Mouse (Mus musculus) limb, embryonic 13.5 days (tissue): ENCODE measurements around the gene Bcdin3d. TPM values are rescaled to one million over a fixed set of nuclear protein-coding genes. Genes with fewer than 3 reads are reported as not detected.

Experiments
- ATAC-seq: fragments of 200-750 bp; cut with Nextera tagmentation; 2 replicates; pipeline ENCODE4 v1.8.0; 2017; ENCODE audit warnings: low read depth, moderate number of reproducible peaks, moderate TSS enrichment; ENCODE audit not compliant: low FRiP score
- H3K27ac ChIP-seq: fragments of 300-500 bp; sonication (generic); 2 replicates; pipeline ENCODE4 v1.5.1; 2015; ENCODE audit warnings: inconsistent platforms, mild to moderate bottlenecking, moderate library complexity
- H3K27me3 ChIP-seq: fragments of 300-500 bp; sonication (generic); 2 replicates; pipeline ENCODE4 v1.6.1; 2015; ENCODE audit warnings: mild to moderate bottlenecking, inconsistent platforms
- H3K36me3 ChIP-seq: fragments of 300-500 bp; sonication (generic); 2 replicates; pipeline ENCODE4 v1.6.1; 2015; ENCODE audit warnings: inconsistent platforms, mild to moderate bottlenecking, moderate library complexity
- H3K4me1 ChIP-seq: fragments of 300-500 bp; sonication (generic); 2 replicates; pipeline ENCODE4 v1.6.1; 2015; ENCODE audit warnings: inconsistent platforms
- H3K4me2 ChIP-seq: fragments of 300-500 bp; sonication (generic); replicated peaks from 2 replicates; pipeline ENCODE4 v1.6.1; 2015; ENCODE audit warnings: inconsistent platforms, mild to moderate bottlenecking, moderate library complexity
- H3K4me3 ChIP-seq: fragments of 300-500 bp; sonication (generic); 2 replicates; pipeline ENCODE4 v1.5.1; 2015; ENCODE audit warnings: moderate library complexity, mild to moderate bottlenecking, inconsistent platforms
- H3K9ac ChIP-seq: fragments of 300-500 bp; sonication (generic); 2 replicates; pipeline ENCODE4 v1.6.1; 2015; ENCODE audit warnings: mild to moderate bottlenecking, inconsistent platforms
- H3K9me3 ChIP-seq: fragments of 300-500 bp; sonication (generic); 2 replicates; pipeline ENCODE4 v1.6.1; 2016; ENCODE audit warnings: inconsistent platforms
- WGBS: fragments of 180-500 bp; shearing (Covaris S2); methylation state at CpG from one replicate; pipeline ENCODE4 v1.1.7; 2015; 5-methylcytosine and 5-hydroxymethylcytosine counted together
- polyA plus RNA-seq: library from polyadenylated mRNA; unstranded; fragments of >200 nt; fragmentation: Nextera tagmentation; extraction: Ambion mirVana; gene quantifications from 2 replicates; pipeline ENCODE4 v1.2.1, GENCODE M21; 2015

The Bcdin3d gene
- polyA plus RNA-seq, 1 experiment from 2014 or later, result 17.0 TPM

DNA sequence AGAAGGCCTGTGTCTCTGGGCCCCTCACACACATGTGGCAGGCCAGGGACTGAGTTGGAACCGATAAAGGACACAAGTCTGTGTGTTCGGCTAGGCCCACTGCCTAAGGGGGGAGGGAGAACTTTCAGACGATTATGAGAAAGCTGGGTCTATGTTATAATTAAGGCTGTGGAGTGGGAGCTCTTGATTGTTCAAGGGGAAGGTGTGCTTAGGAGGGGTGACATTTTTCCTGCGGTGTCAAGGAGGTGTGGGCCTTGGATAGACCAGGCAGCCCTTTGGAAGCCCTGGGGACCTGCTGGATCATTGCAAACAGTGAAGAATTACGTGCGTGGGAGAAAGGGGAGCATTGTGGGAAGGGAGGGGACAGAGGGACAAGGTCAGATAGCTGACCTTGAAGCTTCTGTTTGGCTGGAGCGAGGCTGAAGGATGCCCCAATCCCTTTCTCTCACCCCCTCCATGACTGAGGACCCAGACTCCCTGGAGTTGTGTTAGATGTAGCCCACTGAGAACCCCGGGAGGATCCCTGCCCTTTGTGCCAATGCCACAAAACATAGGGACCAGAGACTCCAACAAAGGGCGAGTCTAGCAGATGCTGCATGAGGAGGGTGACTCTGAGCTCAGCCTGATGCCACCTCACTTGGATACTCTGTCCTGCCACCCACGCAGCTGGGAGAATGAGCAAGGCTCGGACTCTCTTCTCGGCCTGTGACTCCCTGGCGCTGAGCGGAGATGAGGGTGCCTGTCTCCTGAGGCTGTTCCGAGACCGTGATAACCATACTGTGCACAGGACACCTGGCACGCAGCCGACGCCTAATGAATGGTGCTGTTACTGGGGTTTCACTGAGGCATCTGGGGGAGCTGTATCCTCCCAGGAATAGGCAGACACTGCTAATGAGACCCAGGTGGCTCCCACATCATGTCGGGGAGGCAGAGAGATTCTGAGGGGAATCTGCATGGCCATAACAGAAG is 27.0 kb upstream of the Bcdin3d start:
- Histone ChIP-seq H3K9me3 (no peaks in the 10 kb centered on the region), H3K36me3 (no peaks in the 10 kb centered on the region), H3K27ac (peak overlapping the region; percentile 59), H3K27me3 (peaks cover 13% of the 10 kb centered on the region; the same call in 1 of the 2 replicates), H3K4me2 (peak overlapping the region; percentile 31), H3K4me1 (peaks cover 50% of the 10 kb centered on the region), H3K9ac (0 out of 2 replicates have a peak overlapping the region, but pooled peaks have one; percentile 21), H3K4me3 (no peak overlapping the region)
- no peak for ATAC-seq
- WGBS, result 48% methylated on average over 20 of the region's 20 CpGs

DNA sequence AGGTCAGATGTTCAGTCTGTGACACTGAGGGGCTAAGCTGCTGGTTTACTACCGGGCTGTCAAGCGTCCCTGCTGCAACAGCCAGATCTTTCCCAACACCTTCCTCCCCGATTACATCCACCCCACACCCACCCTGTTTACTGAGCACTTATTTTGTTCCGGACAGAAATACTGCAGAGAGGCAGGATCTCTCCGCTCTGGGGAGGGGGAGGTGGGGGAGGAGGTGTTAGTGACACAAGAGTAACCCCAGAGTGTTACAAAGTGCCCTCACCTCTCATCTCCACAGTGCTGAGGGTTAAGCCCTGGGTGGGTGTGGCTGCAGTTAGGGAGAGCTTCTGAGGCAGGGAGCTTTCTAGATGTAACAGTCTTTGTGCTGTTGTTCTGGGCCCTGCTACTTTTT is 25.8 kb upstream of the Bcdin3d start:
- Histone ChIP-seq H3K27ac (no peak overlapping the region), H3K4me3 (no peak overlapping the region), H3K9me3 (no peaks in the 10 kb centered on the region), H3K27me3 (peaks cover 21% of the 10 kb centered on the region; the same call in 1 of the 2 replicates), H3K4me2 (no peak overlapping the region), H3K36me3 (no peaks in the 10 kb centered on the region), H3K4me1 (peaks cover 50% of the 10 kb centered on the region), H3K9ac (no peak overlapping the region)
- WGBS, result 28% methylated on average over 5 of the region's 5 CpGs
- ATAC-seq, result no peak

DNA sequence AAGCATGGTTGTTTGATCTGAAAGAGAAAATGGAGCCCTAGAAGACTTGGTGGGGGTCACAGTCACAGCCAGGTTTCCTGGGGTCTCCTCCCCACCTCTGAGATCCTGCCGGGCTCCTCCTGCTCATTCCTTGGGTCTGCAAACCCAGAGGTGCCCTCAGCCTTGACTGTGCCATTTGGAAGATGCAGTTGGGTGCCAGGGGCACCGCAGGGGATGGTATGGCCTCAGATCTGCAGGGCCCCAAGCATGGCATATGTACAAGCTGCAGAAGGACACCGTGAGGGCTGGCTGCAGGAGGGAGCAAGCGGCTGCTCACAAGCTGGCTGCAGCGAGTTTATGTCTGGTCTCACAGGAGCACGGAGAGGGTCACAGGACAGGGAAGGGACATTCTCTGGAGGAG is 25.2 kb upstream of the Bcdin3d start:
- Histone ChIP-seq H3K27me3 (peaks cover 21% of the 10 kb centered on the region; the same call in 1 of the 2 replicates), H3K9ac (no peak overlapping the region), H3K4me3 (no peak overlapping the region), H3K27ac (no peak overlapping the region), H3K4me1 (peaks cover 50% of the 10 kb centered on the region), H3K36me3 (no peaks in the 10 kb centered on the region), H3K9me3 (no peaks in the 10 kb centered on the region), H3K4me2 (no peak overlapping the region)
- no peak for ATAC-seq
- 40% methylated on average over 6 of the region's 6 CpGs for WGBS

DNA sequence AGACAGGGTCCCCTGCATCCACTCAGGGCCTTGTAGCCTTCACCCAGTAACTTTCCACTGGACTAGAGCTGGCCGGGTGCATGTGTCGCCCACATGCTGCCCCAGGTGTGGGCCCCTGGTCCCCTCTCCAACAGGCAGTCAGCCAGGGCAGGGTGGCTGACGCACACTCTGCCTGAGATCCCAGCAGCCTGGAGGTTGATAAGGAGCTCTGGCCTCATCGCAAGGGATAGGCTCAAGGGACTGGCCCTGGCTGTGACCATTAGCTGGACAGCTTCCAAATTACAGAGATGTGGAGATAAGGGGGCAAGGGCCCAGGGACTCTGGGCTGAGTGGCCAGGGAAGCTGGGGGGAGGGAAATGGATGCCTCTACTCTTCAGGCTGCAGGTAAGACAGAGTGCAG is 24.3 kb upstream of the Bcdin3d start:
- 57% methylated on average over 4 of the region's 4 CpGs for WGBS
- Histone ChIP-seq H3K9ac (no peak overlapping the region), H3K4me1 (peaks cover 45% of the 10 kb centered on the region), H3K27ac (no peak overlapping the region), H3K27me3 (peaks cover 21% of the 10 kb centered on the region; the same call in 1 of the 2 replicates), H3K4me2 (no peak overlapping the region), H3K9me3 (no peaks in the 10 kb centered on the region), H3K4me3 (no peak overlapping the region), H3K36me3 (no peaks in the 10 kb centered on the region)
- no peak for ATAC-seq

DNA sequence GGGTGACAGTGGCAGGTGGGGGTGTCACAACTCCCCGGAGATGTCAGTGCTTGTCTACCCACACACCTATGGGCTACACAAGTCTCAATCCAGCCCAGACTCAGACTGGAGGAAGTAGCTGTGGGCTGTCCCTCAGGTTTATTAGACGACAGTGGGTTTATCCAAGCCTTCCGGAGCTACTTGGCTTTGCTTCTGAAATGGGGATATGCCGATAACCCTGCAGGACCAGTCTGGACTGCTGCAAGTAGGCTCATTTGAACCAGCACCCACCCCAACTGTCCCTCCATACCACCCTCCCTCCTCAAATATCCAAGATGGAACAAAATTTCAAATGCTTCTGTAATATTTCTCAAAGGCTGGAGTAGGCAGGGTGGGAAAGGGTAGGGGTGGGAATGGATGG is 23.8 kb upstream of the Bcdin3d start:
- ATAC-seq, result no peak
- 82% methylated on average over 4 of the region's 4 CpGs for WGBS

DNA sequence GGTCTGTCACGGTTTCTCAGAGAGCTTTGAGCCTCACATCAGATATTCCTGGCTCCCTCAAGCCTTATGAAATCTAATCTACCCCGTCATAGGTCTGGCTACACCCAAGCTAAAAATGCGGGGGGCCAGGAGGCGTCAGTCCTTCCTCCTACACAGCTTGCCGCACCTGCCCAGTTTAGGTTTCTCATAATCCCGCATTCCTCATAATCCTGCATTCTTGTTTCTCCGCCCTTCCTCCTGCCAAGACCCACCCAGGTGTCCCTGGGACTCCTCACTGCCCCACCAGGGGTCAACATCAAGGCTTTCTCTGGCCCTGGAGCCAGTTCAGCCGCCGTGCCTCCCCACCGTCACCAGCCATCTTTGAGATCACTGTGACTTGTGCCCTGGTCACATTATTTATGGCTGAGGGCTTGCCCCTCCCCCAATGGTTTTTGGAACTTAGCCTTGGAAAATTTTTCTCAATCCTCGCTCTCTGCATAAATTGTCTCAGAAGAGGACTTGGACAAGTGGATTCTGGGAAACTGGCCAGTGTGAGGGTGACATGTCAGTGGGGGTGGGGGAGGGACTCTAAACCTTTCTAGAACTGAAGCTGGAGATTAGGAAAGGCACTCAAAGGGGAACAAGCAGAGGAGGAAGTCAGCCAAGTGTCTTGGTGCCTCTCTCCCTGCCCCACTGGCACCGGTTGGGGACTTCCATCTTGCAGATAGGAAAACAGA is 23.2 kb upstream of the Bcdin3d start:
- Histone ChIP-seq H3K27me3 (peaks cover 21% of the 10 kb centered on the region; the same call in 1 of the 2 replicates), H3K36me3 (no peaks in the 10 kb centered on the region), H3K27ac (no peak overlapping the region)

More for the DNA sequence above, 23.8 kb upstream of the Bcdin3d start:
- no peak overlapping the region for H3K9ac ChIP-seq
- H3K4me1 ChIP-seq, result peaks cover 42% of the 10 kb centered on the region
- H3K4me3 ChIP-seq, result no peak overlapping the region
- no peak overlapping the region for H3K27ac ChIP-seq
- H3K9me3 ChIP-seq, result no peaks in the 10 kb centered on the region
- H3K4me2 ChIP-seq, result no peak overlapping the region
- no peaks in the 10 kb centered on the region for H3K36me3 ChIP-seq
- peaks cover 21% of the 10 kb centered on the region; the same call in 1 of the 2 replicates for H3K27me3 ChIP-seq

DNA sequence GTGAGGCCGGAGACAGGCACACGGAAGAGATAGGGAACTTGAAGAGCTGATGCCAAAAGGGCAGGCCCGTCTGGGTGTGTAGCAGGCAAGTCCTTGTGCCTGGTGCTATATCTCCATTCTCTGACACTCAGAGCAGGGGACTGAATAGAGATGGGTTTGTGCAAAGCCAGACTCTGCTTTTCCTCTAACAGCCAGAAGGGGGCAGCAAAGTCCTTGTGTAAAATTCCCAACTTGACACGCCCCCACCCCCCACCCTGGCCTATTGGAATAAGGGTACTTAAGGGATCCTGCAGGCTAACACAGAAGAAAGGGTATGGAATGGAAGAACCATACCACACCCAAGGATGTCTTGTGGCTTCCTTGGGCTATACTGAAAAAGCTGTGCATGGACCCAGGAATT is 22.5 kb upstream of the Bcdin3d start:
- no peak overlapping the region for H3K4me2 ChIP-seq
- ATAC-seq, result peak; percentile 64; the same call in 1 of the 2 replicates
- H3K36me3 ChIP-seq, result no peaks in the 10 kb centered on the region
- no peak overlapping the region for H3K4me3 ChIP-seq
- no peak overlapping the region for H3K9ac ChIP-seq
- H3K27me3 ChIP-seq, result peaks cover 25% of the 10 kb centered on the region; the same call in 1 of the 2 replicates
- peaks cover 29% of the 10 kb centered on the region for H3K4me1 ChIP-seq
- 12% methylated on average over 4 of the region's 4 CpGs for WGBS
- H3K9me3 ChIP-seq, result no peaks in the 10 kb centered on the region
- no peak overlapping the region for H3K27ac ChIP-seq

More for the DNA sequence above, 23.2 kb upstream of the Bcdin3d start:
- Histone ChIP-seq H3K9ac (no peak overlapping the region), H3K4me2 (no peak overlapping the region), H3K4me3 (no peak overlapping the region), H3K9me3 (no peaks in the 10 kb centered on the region), H3K4me1 (peaks cover 35% of the 10 kb centered on the region)
- no peak for ATAC-seq
- 47% methylated on average over 12 of the region's 12 CpGs for WGBS

DNA sequence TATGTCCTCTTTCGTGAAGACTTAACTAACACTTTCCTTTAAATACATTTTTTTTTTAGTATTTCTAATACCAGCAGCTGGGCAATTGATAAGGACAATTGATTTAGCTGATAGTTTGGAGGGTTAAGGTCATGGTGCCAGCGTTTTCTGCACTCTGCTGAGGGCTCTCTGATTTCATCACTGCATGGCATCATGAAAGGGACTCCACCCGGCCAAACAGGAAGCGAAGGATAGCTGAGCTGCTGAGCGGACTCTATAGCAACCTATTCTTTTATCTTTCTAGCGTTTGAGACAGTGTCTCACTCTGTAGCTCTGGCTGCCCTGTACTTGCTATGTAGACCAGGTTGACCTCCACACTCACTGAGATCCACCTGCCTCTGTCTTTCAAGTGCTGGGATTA is 10.2 kb upstream of the Bcdin3d start:
- Histone ChIP-seq H3K9ac (no peak overlapping the region), H3K4me1 (no peaks in the 10 kb centered on the region), H3K4me3 (no peak overlapping the region), H3K27me3 (no peaks in the 10 kb centered on the region), H3K9me3 (no peaks in the 10 kb centered on the region), H3K36me3 (no peaks in the 10 kb centered on the region), H3K27ac (no peak overlapping the region), H3K4me2 (no peak overlapping the region)
- no peak for ATAC-seq
- 74% methylated on average over 6 of the region's 6 CpGs for WGBS

DNA sequence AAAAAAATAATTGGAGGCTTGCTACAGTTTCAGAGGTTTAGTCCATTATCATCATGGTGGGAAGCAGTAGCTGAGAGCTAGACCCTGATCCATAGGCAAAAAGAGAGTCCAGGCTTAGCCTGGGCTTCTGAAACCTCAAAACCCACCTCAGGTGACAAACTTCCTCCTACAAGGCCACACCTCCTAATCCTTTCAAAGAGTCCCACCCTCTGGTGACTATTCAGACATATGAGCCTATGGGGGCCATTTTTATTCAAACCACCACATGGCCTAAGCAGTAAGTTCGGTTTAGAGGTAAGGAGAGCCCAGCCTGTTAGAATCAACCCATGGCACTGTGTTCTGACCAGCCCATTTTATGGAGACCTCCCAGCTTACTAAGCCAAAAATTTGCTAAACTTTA is 1.3 kb upstream of the Bcdin3d start:
- 86% methylated on average over 1 of the region's 1 CpGs for WGBS
- Histone ChIP-seq H3K4me3 (no peak overlapping the region), H3K36me3 (peaks cover 2% of the 10 kb centered on the region), H3K9me3 (peaks cover under 1% of the 10 kb centered on the region; the same call in 1 of the 2 replicates), H3K4me1 (peaks cover 14% of the 10 kb centered on the region), H3K4me2 (no peak overlapping the region), H3K27me3 (no peaks in the 10 kb centered on the region), H3K9ac (no peak overlapping the region), H3K27ac (no peak overlapping the region)
- ATAC-seq, result no peak

DNA sequence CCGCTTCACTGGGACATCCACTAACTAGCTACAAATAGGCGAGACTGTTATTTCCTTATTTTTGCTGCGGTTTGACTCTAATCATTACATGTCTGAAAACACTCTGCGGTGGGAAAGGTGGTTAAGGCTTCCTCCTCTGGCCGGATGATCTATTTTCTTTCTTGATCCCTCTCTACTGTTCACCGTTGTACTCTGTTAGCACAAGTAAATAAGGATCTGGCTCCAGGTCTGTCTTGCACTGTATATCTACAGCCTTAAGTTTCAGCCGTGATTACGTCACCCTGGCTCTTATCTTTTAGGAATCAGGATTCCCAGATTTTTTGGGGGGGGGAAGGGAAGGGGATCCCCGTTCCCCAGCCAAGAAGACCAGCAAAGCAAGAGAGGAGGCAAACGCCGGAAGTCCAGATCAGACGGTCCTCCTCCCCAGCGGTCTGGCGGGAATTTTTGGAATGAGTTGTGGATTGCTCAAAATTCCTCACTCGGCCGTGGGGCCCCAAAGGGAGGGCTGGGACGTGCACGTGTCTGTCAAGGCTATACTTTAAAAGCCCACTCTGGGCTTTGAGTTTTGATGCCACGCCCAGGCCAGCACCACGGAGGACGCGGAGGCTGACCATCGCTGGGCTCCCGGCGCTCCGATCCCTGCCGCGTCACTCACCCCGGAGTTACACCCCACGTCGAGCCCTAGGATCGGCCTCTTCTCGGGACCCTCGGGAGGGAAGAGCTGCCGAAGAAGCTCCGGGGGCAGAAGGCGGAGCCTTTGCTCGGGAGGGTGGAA is 542 bp downstream of the Bcdin3d start:
- no peaks in the 10 kb centered on the region for H3K27me3 ChIP-seq
- H3K4me2 ChIP-seq, result peak overlapping the region; percentile 76
- H3K4me1 ChIP-seq, result peaks cover 14% of the 10 kb centered on the region
- 5% methylated on average over 38 of the region's 38 CpGs for WGBS
- peak overlapping the region; percentile 92 for H3K27ac ChIP-seq
- peaks cover 20% of the 10 kb centered on the region for H3K36me3 ChIP-seq
- H3K9me3 ChIP-seq, result peaks cover 2% of the 10 kb centered on the region; the same call in 1 of the 2 replicates
- peak overlapping the region; percentile 85 for H3K4me3 ChIP-seq
- peak; percentile 87 for ATAC-seq
- H3K9ac ChIP-seq, result peak overlapping the region; percentile 89

DNA sequence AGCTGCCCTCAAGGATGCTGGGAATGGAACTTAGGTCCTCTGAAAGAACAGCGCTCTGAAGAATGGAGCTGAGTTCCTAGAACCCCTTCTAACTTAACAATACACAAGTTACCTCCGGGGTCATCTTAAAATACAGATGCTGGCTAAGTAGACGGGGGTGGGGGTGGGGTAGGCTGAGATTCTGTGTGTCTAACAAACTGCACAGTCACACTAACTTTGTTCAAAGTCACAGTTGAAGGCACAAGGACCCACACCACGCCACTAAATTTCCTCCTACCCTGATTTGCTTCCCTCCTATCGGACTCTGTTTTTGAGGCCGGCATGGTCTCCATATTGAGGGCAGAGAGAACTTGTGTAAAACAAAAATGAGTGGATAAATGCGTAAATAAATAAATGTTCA is 1.6 kb downstream of the Bcdin3d start:
- Histone ChIP-seq H3K27ac (no peak overlapping the region), H3K4me3 (no peak overlapping the region), H3K4me2 (peak overlapping the region; percentile 76; the same call in 1 of the 2 replicates), H3K4me1 (peaks cover 14% of the 10 kb centered on the region), H3K27me3 (no peaks in the 10 kb centered on the region), H3K9ac (no peak overlapping the region), H3K36me3 (peaks cover 27% of the 10 kb centered on the region), H3K9me3 (peaks cover 2% of the 10 kb centered on the region; the same call in 1 of the 2 replicates)
- 90% methylated on average over 7 of the region's 7 CpGs for WGBS
- no peak for ATAC-seq
